Mouse (Mus musculus): ENCODE measurements at regions not wholly inside any gene's neighbourhood (a gene's known extent, or its start where the extent isn't known, plus 50 kb on each side); places are given as distances from the start of the nearest gene placed in this dataset.

- no peaks in the 10 kb centered on the region for H3K27me3 ChIP-seq (ENCODE audit: insufficient read depth, low read length)
- H3K36me3 ChIP-seq (replicated peaks): no peaks in the 10 kb centered on the region
- ATAC-seq (ENCODE audit: extremely low read depth, insufficient number of reproducible peaks, low FRiP score, poor library complexity, severe bottlenecking): no peak
- DNase-seq (ENCODE audit: low spot score): no peak
- no peaks in the 10 kb centered on the region for H3K4me1 ChIP-seq (ENCODE audit: insufficient read depth, low read depth, low read length)
- TF ChIP-seq CTCF (IDR thresholded peaks at IDR 0.05; ENCODE audit: low read depth, low read length) (no peak), TAL1 (conservative IDR thresholded peaks at IDR 0.05; ENCODE audit: low read depth, low read length) (no peak), GATA1 (IDR thresholded peaks at IDR 0.05; ENCODE audit: borderline replicate concordance, low read length) (no peak), GATA2 (IDR thresholded peaks at IDR 0.05; ENCODE audit: borderline replicate concordance, low read depth, low read length) (no peak), POLR2AphosphoS5 (IDR thresholded peaks at IDR 0.05; ENCODE audit: insufficient replicate concordance, low read depth, low read length) (no peak)
- H3K4me3 ChIP-seq (ENCODE audit: low read depth, low read length): no peak overlapping the region
- peaks cover 56% of the 10 kb centered on the region for H3K9me3 ChIP-seq (replicated peaks)
Measured at GRCm38 (mm10) chr13:70967781-70968180, 126.2 kb upstream of the Adamts16 start.

- Histone ChIP-seq H3K36me3 (replicated peaks) (no peaks in the 10 kb centered on the region), H3K27me3 (ENCODE audit: insufficient read depth, low read length) (no peaks in the 10 kb centered on the region), H3K4me3 (ENCODE audit: low read depth, low read length) (no peak overlapping the region), H3K4me1 (ENCODE audit: insufficient read depth, low read depth, low read length) (no peaks in the 10 kb centered on the region), H3K9me3 (replicated peaks) (peaks cover 35% of the 10 kb centered on the region)
- ATAC-seq (ENCODE audit: extremely low read depth, insufficient number of reproducible peaks, low FRiP score, poor library complexity, severe bottlenecking) (no peak), DNase-seq (ENCODE audit: low spot score) (no peak)
- TF ChIP-seq GATA1 (IDR thresholded peaks at IDR 0.05; ENCODE audit: borderline replicate concordance, low read length) (no peak), GATA2 (IDR thresholded peaks at IDR 0.05; ENCODE audit: borderline replicate concordance, low read depth, low read length) (no peak), CTCF (IDR thresholded peaks at IDR 0.05; ENCODE audit: low read depth, low read length) (no peak)
Measured at GRCm38 (mm10) chr13:70963384-70963783, 121.8 kb upstream of the Adamts16 start.

- H3K36me3 ChIP-seq (replicated peaks): no peaks in the 10 kb centered on the region
- no peaks in the 10 kb centered on the region for H3K4me1 ChIP-seq (ENCODE audit: insufficient read depth, low read depth, low read length)
- H3K4me3 ChIP-seq (ENCODE audit: low read depth, low read length): no peak overlapping the region
- TF ChIP-seq CTCF (IDR thresholded peaks at IDR 0.05; ENCODE audit: low read depth, low read length) (no peak), GATA1 (IDR thresholded peaks at IDR 0.05; ENCODE audit: borderline replicate concordance, low read length) (no peak), TAL1 (conservative IDR thresholded peaks at IDR 0.05; ENCODE audit: low read depth, low read length) (no peak), GATA2 (IDR thresholded peaks at IDR 0.05; ENCODE audit: borderline replicate concordance, low read depth, low read length) (no peak), POLR2AphosphoS5 (IDR thresholded peaks at IDR 0.05; ENCODE audit: insufficient replicate concordance, low read depth, low read length) (no peak)
- ATAC-seq (ENCODE audit: extremely low read depth, insufficient number of reproducible peaks, low FRiP score, poor library complexity, severe bottlenecking): no peak
- H3K27me3 ChIP-seq (ENCODE audit: insufficient read depth, low read length): no peaks in the 10 kb centered on the region
- DNase-seq (ENCODE audit: low spot score): no peak
- peaks cover 29% of the 10 kb centered on the region for H3K9me3 ChIP-seq (replicated peaks)
Measured at GRCm38 (mm10) chr13:70934309-70935037, 92.9 kb upstream of the Adamts16 start.

- no peak for ATAC-seq (ENCODE audit: extremely low read depth, insufficient number of reproducible peaks, low FRiP score, poor library complexity, severe bottlenecking)
- Histone ChIP-seq H3K36me3 (replicated peaks) (no peaks in the 10 kb centered on the region), H3K27me3 (ENCODE audit: insufficient read depth, low read length) (no peaks in the 10 kb centered on the region), H3K4me1 (ENCODE audit: insufficient read depth, low read depth, low read length) (no peaks in the 10 kb centered on the region), H3K9me3 (replicated peaks) (peaks cover 26% of the 10 kb centered on the region), H3K4me3 (ENCODE audit: low read depth, low read length) (no peak overlapping the region)
- no peak for DNase-seq (ENCODE audit: low spot score)
- no peak for TF ChIP-seq GATA2 (IDR thresholded peaks at IDR 0.05; ENCODE audit: borderline replicate concordance, low read depth, low read length)
Measured at GRCm38 (mm10) chr13:70913834-70914233, 72.2 kb upstream of the Adamts16 start.

- ATAC-seq (ENCODE audit: extremely low read depth, insufficient number of reproducible peaks, low FRiP score, poor library complexity, severe bottlenecking): no peak
Measured at GRCm38 (mm10) chr13:70910934-70911333, 69.3 kb upstream of the Adamts16 start.

GRCm38 (mm10) chr13:70904834-70905233 lies 63.2 kb upstream of the Adamts16 start:
- Histone ChIP-seq H3K36me3 (replicated peaks) (no peaks in the 10 kb centered on the region), H3K4me1 (ENCODE audit: insufficient read depth, low read depth, low read length) (no peaks in the 10 kb centered on the region), H3K4me3 (ENCODE audit: low read depth, low read length) (no peak overlapping the region), H3K9me3 (replicated peaks) (peaks cover 59% of the 10 kb centered on the region), H3K27me3 (ENCODE audit: insufficient read depth, low read length) (no peaks in the 10 kb centered on the region)
- no peak for DNase-seq (ENCODE audit: low spot score)
- no peak for TF ChIP-seq POLR2AphosphoS5 (IDR thresholded peaks at IDR 0.05; ENCODE audit: insufficient replicate concordance, low read depth, low read length)
- TF ChIP-seq GATA1 (IDR thresholded peaks at IDR 0.05; ENCODE audit: borderline replicate concordance, low read length): no peak
- TF ChIP-seq TAL1 (conservative IDR thresholded peaks at IDR 0.05; ENCODE audit: low read depth, low read length): no peak
- TF ChIP-seq CTCF (IDR thresholded peaks at IDR 0.05; ENCODE audit: low read depth, low read length): no peak
- TF ChIP-seq GATA2 (IDR thresholded peaks at IDR 0.05; ENCODE audit: borderline replicate concordance, low read depth, low read length): no peak
- no peak for ATAC-seq (ENCODE audit: extremely low read depth, insufficient number of reproducible peaks, low FRiP score, poor library complexity, severe bottlenecking)

More at GRCm38 (mm10) chr13:70910934-70911333, 69.3 kb upstream of the Adamts16 start:
- peaks cover 40% of the 10 kb centered on the region for H3K9me3 ChIP-seq (replicated peaks)
- TF ChIP-seq TAL1 (conservative IDR thresholded peaks at IDR 0.05; ENCODE audit: low read depth, low read length) (no peak), GATA1 (IDR thresholded peaks at IDR 0.05; ENCODE audit: borderline replicate concordance, low read length) (no peak), CTCF (IDR thresholded peaks at IDR 0.05; ENCODE audit: low read depth, low read length) (no peak), GATA2 (IDR thresholded peaks at IDR 0.05; ENCODE audit: borderline replicate concordance, low read depth, low read length) (no peak), POLR2AphosphoS5 (IDR thresholded peaks at IDR 0.05; ENCODE audit: insufficient replicate concordance, low read depth, low read length) (no peak)
- H3K4me1 ChIP-seq (ENCODE audit: insufficient read depth, low read depth, low read length): no peaks in the 10 kb centered on the region
- H3K27me3 ChIP-seq (ENCODE audit: insufficient read depth, low read length): no peaks in the 10 kb centered on the region
- no peak for DNase-seq (ENCODE audit: low spot score)
- H3K36me3 ChIP-seq (replicated peaks): no peaks in the 10 kb centered on the region
- H3K4me3 ChIP-seq (ENCODE audit: low read depth, low read length): no peak overlapping the region

All from G1E (cell line).